Mouse (Mus musculus): ENCODE results near the gene Lypla2. TPM values are rescaled to one million over a fixed set of nuclear protein-coding genes. Genes with fewer than 3 reads are reported as not detected.

Gene Lypla2
- total RNA-seq (2012; rRNA removed): 23.8 and 33.0 TPM in 2 replicates

DNA sequence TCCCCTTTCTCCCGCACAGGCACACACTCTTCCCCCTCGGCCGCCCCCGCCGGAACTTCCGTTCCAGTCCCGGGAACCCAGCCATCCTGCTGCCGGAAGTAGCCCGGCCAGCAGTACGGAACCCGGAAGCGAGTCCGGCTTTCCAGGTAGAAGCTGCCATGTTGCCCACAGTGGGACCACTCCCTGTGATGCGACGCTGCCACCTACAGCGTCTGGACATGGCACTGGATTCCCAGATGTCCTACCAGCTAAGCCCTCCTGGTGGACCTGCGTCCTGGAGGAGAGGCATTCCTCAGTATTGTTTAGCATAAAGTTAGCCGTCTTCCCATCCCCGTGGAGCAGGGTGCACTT is at the start of gene Lypla2:
Gene Lypla2, minus strand, starts transcription at position 71 of the 351 bp plus-strand sequence.
- TF ChIP-seq CHD2 (IDR thresholded peaks at IDR 0.05; ENCODE audit: low read depth, low read length): no peak
- no peak for TF ChIP-seq ZC3H11A (IDR thresholded peaks at IDR 0.05; ENCODE audit: borderline replicate concordance, low read depth, low read length)
- no peak for TF ChIP-seq HCFC1 (IDR thresholded peaks at IDR 0.05; ENCODE audit: borderline replicate concordance, insufficient read depth, low read length)
- no peak for TF ChIP-seq MAFK (IDR thresholded peaks at IDR 0.05; ENCODE audit: insufficient read depth, low read depth, low read length)
- no peak for TF ChIP-seq ZNF384 (IDR thresholded peaks at IDR 0.05; ENCODE audit: low read depth, low read length)
- H3K9me3 ChIP-seq (ENCODE audit: control insufficient read depth, insufficient read depth, low read depth, low read length): no peaks in the 10 kb centered on the region
- in situ Hi-C loops (cut with MboI; ENCODE audit: low sequenced_read_pairs in 2 of 2, unreplicated experiment in 2 of 2): no loop called here
- no peak within 1 kb of the TSS for H3K27ac ChIP-seq (ENCODE audit: insufficient read depth, low read depth, low read length, poor library complexity, severe bottlenecking)
- H3K36me3 ChIP-seq (ENCODE audit: control insufficient read depth, insufficient read depth, low read length, poor library complexity, severe bottlenecking): peaks cover 39% of the 10 kb centered on the region
- peak; percentile 19 for DNase-seq (ENCODE audit: low read depth, low spot score)
- peak within 1 kb of the TSS; percentile 89 to 93 for H3K4me3 ChIP-seq (ENCODE audit: insufficient read depth in 1 of 2, low read depth in 1 of 2, low read length in 2 of 2, poor library complexity in 1 of 2, severe bottlenecking in 1 of 2)
- peaks cover 3 to 7% of the 10 kb centered on the region in 2 experiments; a peak in 1 of 4 replicates for H3K4me1 ChIP-seq (ENCODE audit: control insufficient read depth in 2 of 2, insufficient read depth in 2 of 2, low read length in 2 of 2, poor library complexity in 1 of 2)
- H3K9ac ChIP-seq (ENCODE audit: insufficient read depth, low read depth, low read length, poor library complexity, severe bottlenecking): peak within 1 kb of the TSS; percentile 85

DNA sequence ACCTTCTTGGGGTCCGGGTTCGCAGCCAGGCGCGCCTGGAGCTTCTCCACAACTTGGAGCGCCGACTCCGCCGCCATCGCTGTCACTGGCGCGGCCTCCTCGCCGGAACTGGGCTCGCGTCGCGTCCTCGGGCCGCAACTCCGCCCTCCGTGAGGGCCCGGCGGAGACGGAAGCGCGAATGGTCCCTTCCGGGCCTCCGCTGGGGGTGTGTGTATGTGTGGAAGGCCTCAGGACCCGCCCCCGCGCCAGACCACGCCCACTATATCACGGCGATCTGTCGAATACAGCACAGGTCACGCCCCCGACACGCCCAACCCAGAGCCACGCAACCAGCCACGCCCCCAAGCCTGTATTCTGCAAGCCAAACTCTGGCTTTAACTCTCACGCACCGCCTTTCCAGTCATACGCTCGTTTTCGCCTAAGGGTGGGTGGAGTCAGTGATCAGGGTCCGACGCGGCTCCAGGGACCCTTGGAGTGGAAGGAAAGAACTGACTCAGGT is 49.2 kb upstream of the Lypla2 start, which contains the start of gene Eloa:
Gene Eloa, minus strand, starts transcription at position 215 of the 499 bp plus-strand sequence.
- Histone ChIP-seq H3K27ac (ENCODE audit: insufficient read depth, low read depth, low read length, poor library complexity, severe bottlenecking) (peak within 1 kb of the TSS; percentile 43; the same call in 1 of the 2 replicates), H3K9me3 (ENCODE audit: control insufficient read depth, insufficient read depth, low read depth, low read length) (no peaks in the 10 kb centered on the region)
- TF ChIP-seq HCFC1 (IDR thresholded peaks at IDR 0.05; ENCODE audit: borderline replicate concordance, insufficient read depth, low read length) (peak; percentile 73), MAFK (IDR thresholded peaks at IDR 0.05; ENCODE audit: insufficient read depth, low read depth, low read length) (no peak), ZNF384 (IDR thresholded peaks at IDR 0.05; ENCODE audit: low read depth, low read length) (no peak), CHD2 (IDR thresholded peaks at IDR 0.05; ENCODE audit: low read depth, low read length) (no peak)

DNA sequence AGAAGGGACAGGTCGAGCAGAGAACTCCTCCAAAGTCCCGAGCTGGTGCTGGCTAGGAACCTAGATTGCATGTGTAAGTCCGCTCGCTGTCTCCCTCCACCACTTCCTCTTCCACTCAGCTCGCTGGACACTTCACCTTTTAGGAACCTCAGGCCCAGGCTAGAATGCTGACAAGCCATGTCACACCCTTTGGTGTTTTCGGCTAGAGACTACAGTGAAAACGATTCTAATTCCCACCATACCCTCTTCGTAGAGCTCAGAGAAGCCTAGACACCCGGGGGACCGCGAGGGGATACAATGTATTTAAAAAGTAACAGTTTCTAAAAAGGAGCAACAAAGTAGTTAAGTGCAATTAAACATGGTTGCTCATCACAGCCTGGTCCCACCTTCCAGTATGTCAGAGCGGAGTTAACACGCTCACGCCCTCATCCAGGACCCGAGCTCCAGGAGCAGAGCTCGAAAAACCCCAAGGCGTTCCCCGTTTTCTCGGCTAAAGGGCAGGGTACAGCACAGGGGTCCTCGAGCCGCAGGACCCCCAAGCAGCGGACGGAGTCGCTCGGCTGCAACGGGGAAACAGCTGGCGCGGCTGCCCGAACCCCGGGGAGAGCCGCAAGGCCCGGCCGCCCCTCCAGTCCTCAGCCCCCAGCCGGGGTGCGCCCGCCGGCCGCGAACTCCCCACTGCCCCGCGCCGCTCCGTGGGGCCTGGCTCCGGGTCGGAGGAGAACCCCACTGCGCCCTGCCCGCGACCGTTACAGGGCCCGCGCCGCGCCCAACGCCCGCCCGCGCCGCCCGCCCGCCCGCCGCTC is 48.5 kb upstream of the Lypla2 start:
- Histone ChIP-seq H3K27ac (ENCODE audit: insufficient read depth, low read depth, low read length, poor library complexity, severe bottlenecking) (peak overlapping the region; percentile 43; the same call in 1 of the 2 replicates), H3K36me3 (ENCODE audit: control insufficient read depth, insufficient read depth, low read length, poor library complexity, severe bottlenecking) (no peaks in the 10 kb centered on the region), H3K4me1 (ENCODE audit: control insufficient read depth in 2 of 2, insufficient read depth in 2 of 2, low read length in 2 of 2, poor library complexity in 1 of 2) (0 out of 4 replicates have a peak, but pooled peaks cover 2 to 4% of the 10 kb centered on the region in 2 experiments), H3K9me3 (ENCODE audit: control insufficient read depth, insufficient read depth, low read depth, low read length) (no peaks in the 10 kb centered on the region), H3K4me3 (ENCODE audit: insufficient read depth in 1 of 2, low read depth in 1 of 2, low read length in 2 of 2, poor library complexity in 1 of 2, severe bottlenecking in 1 of 2) (peak overlapping the region; percentile 83 to 95), H3K9ac (ENCODE audit: insufficient read depth, low read depth, low read length, poor library complexity, severe bottlenecking) (peak overlapping the region; percentile 91)
- no peak for DNase-seq (ENCODE audit: low read depth, low spot score)
- no peak for TF ChIP-seq HCFC1 (IDR thresholded peaks at IDR 0.05; ENCODE audit: borderline replicate concordance, insufficient read depth, low read length)
- no peak for TF ChIP-seq ZC3H11A (IDR thresholded peaks at IDR 0.05; ENCODE audit: borderline replicate concordance, low read depth, low read length)
- no peak for TF ChIP-seq ZNF384 (IDR thresholded peaks at IDR 0.05; ENCODE audit: low read depth, low read length)
- no peak for TF ChIP-seq CHD2 (IDR thresholded peaks at IDR 0.05; ENCODE audit: low read depth, low read length)
- TF ChIP-seq MAFK (IDR thresholded peaks at IDR 0.05; ENCODE audit: insufficient read depth, low read depth, low read length): no peak
- in situ Hi-C loops (cut with MboI; ENCODE audit: low sequenced_read_pairs in 2 of 2, unreplicated experiment in 2 of 2): no loop called here

More for the DNA sequence above, 49.2 kb upstream of the Lypla2 start, which contains the start of gene Eloa:
- DNase-seq (ENCODE audit: low read depth, low spot score): peak; percentile 99
- Histone ChIP-seq H3K9ac (ENCODE audit: insufficient read depth, low read depth, low read length, poor library complexity, severe bottlenecking) (peak within 1 kb of the TSS; percentile 91), H3K4me3 (ENCODE audit: insufficient read depth in 1 of 2, low read depth in 1 of 2, low read length in 2 of 2, poor library complexity in 1 of 2, severe bottlenecking in 1 of 2) (peak within 1 kb of the TSS; percentile 83 to 95), H3K36me3 (ENCODE audit: control insufficient read depth, insufficient read depth, low read length, poor library complexity, severe bottlenecking) (no peaks in the 10 kb centered on the region), H3K4me1 (ENCODE audit: control insufficient read depth in 2 of 2, insufficient read depth in 2 of 2, low read length in 2 of 2, poor library complexity in 1 of 2) (0 out of 4 replicates have a peak, but pooled peaks cover 2% of the 10 kb centered on the region in 2 experiments)
- in situ Hi-C loops (cut with MboI; ENCODE audit: low sequenced_read_pairs in 2 of 2, unreplicated experiment in 2 of 2): no loop called here

DNA sequence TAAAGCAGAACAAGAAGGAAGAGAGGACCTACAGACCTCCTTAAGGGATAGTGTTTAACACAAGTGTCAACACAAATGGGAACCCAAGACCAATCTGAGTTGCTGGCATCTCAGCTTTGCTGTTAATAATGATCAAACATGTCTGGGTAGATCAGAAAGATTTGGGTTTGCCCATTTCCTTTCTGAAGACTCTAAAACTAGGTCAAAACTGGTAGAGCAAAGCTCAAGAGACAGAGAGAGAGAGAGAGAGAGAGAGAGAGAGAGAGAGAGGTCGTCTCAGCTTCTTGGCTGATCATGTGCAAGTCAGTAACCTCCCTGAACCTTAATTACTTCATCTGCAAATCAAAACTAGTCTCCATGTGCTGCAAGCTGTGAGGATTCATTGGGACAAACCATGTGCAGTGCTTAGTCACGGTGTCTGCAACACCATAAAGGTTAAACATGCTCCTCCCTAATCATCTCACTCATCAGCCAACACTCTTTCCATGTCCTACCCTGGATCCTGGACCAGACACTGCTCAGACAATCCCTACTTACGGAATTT is 43.7 kb upstream of the Lypla2 start:
- H3K9ac ChIP-seq (ENCODE audit: insufficient read depth, low read depth, low read length, poor library complexity, severe bottlenecking): peak overlapping the region; percentile 32; the same call in 1 of the 2 replicates
- in situ Hi-C loops (cut with MboI; ENCODE audit: low sequenced_read_pairs in 2 of 2, unreplicated experiment in 2 of 2): no loop called here
- H3K36me3 ChIP-seq (ENCODE audit: control insufficient read depth, insufficient read depth, low read length, poor library complexity, severe bottlenecking): peaks cover 7% of the 10 kb centered on the region

More for the DNA sequence above, 43.7 kb upstream of the Lypla2 start:
- no peak overlapping the region for H3K4me3 ChIP-seq (ENCODE audit: insufficient read depth in 1 of 2, low read depth in 1 of 2, low read length in 2 of 2, poor library complexity in 1 of 2, severe bottlenecking in 1 of 2)
- TF ChIP-seq HCFC1 (IDR thresholded peaks at IDR 0.05; ENCODE audit: borderline replicate concordance, insufficient read depth, low read length) (no peak), ZNF384 (IDR thresholded peaks at IDR 0.05; ENCODE audit: low read depth, low read length) (no peak), ZC3H11A (IDR thresholded peaks at IDR 0.05; ENCODE audit: borderline replicate concordance, low read depth, low read length) (no peak), MAFK (IDR thresholded peaks at IDR 0.05; ENCODE audit: insufficient read depth, low read depth, low read length) (no peak)
- no peaks in the 10 kb centered on the region for H3K9me3 ChIP-seq (ENCODE audit: control insufficient read depth, insufficient read depth, low read depth, low read length)
- no peak overlapping the region for H3K27ac ChIP-seq (ENCODE audit: insufficient read depth, low read depth, low read length, poor library complexity, severe bottlenecking)
- 0 out of 4 replicates have a peak, but pooled peaks cover 2 to 4% of the 10 kb centered on the region in 2 experiments for H3K4me1 ChIP-seq (ENCODE audit: control insufficient read depth in 2 of 2, insufficient read depth in 2 of 2, low read length in 2 of 2, poor library complexity in 1 of 2)
- no peak for DNase-seq (ENCODE audit: low read depth, low spot score)

Data from ES-E14 (cell line).